Mouse (Mus musculus) spleen, embryonic (tissue): ENCODE results near the gene Smarcal1.

Source experiments
- CTCF ChIA-PET: fragments of 350-600 bp; sonication (Branson Sonifier 250); formaldehyde crosslinking; loops from one replicate; lab custom pipeline; 2022; lab: Charles Lee

Smarcal1 gene

DNA sequence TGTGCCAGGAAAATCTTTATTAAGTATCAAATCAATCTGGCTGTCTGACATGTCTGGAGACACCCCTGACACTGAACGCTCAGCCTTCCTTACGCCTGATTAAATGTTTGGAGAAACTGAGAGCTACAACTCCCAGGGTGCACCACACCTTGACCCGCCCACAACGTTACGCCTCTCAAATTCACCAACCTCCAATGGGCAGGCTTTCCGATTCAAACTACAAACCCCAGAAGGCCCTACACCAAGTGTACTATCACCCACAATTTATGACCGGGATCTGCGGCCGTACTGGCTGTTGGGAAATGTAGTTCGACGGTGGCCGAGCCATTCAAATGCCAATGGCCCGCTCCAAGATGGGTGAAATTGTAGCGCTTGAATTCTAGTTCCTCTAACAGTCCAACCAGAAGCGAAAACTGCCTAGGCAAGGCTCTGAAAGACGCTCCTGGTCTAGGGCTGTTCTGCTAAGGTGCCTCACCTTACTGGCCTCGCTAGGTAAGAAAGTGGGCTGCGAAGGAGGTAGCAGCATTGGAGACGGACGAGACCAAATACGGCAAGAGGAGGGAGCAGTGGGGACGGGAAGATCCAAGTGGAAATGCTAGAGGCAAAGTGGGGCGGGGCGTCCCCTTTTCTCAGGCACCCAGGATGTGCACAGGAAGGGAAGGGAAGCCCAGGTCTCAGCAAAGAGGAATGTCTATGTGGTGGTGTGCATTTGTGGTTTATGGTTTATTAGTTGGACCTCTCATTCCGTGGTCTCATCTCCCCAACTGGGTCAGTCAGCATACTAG, at the start of gene Smarcal1:
TSS of gene Smarcal1 (plus strand) at position 305 of the 785 bp plus-strand sequence.
- CTCF ChIA-PET, result no interaction called here

DNA sequence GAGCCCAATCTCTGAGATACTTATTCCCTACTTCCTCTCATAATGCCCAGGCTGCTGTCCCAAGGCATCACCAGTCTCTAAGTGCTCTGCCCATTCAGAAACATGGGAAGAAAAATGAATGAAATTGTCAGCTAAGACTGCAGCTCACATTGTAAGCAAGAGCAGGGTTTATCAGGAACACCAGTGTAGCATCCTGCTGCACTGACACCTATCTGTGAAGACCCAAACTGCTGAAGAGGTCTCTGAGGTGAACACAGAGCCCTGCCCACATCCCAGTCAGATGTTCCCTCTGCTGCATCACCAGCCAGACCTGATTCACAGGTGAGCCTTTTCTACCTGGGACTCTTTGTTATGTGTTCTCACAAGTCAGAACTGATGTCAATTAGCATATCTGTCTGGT, 49.6 kb upstream of the Smarcal1 start:
- CTCF ChIA-PET, result no interaction called here

DNA sequence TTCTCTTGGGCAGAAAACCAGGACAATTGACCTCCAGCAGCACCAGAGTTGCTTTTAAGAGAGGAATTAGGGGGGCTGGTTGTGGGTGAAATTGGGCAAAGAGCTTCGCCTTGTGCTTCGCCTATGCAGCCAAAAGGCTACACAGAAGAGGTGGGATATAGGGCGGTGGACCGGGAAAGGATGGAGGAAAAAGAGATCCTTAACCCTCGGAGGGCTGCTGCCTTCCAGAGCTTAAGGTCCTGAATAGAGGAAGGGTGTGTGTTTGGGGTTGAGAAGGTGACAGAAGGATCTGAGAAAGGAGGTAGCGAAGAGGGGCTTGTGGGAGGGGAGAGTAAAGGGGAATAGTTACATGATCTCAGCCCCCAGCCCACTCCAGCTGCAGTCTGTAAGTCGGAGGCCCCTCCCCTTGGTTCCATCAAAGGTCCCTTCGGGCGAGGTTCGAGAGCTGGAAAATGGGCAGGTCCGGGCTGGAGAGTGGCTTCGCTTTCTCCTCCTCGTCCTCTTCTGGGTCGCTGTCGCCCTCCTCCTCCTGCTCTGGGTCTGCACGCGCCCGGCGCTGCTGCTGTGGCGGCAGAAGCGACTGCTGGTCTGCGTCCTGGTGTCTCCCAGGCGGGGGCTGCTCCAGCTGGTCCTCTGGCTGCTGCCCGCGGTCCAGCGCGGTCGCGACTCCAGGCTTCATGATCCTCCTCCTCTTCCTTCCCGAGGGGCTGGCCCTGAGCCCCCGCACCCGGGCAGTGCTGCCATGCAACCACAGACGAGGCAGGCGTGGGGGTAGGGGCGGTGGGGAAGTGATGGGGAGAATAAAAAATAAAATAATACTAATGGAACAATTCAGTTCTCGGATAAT, 47.1 kb upstream of the Smarcal1 start:
- CTCF ChIA-PET, result no interaction called here

DNA sequence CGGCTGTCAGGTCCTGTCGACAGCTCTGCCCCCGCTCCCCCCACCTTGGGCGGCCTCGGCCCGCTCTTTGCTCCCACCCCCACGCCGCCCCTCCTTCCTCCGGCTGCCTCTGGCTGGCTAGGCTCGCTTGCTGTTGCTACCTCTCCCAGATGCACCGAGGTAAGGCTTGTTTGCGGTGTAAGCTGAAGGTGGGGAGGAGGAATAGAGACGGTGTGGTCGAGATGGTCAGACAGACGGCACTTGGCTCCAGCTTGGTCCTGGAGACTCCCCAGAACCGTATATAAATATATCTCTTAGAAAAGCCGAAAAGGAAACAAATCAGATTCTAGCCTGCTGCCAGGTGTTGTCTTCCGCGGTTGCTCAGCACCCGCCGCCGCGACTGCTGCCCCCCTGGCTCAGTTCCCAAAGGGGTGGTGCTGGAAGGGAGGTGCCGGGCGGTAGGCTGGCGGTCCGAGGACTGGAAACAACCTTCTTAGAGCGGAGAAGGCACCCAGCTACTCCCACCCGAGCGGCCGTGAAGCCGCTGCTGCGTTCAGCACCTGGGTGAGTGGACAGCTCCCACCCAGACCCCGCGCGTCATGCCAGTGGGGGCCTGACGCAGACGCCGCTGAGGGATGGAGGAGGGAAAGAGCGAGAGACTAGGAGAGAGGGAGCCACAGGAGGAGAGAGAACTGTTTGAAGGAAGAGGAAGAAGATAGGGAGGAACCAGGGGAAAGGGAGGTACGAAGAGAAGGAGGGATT, 46.3 kb upstream of the Smarcal1 start, which contains the start of gene March4:
TSS of gene March4 (minus strand) at position 320 of the 741 bp plus-strand sequence.
- CTCF ChIA-PET, result no interaction called here

DNA sequence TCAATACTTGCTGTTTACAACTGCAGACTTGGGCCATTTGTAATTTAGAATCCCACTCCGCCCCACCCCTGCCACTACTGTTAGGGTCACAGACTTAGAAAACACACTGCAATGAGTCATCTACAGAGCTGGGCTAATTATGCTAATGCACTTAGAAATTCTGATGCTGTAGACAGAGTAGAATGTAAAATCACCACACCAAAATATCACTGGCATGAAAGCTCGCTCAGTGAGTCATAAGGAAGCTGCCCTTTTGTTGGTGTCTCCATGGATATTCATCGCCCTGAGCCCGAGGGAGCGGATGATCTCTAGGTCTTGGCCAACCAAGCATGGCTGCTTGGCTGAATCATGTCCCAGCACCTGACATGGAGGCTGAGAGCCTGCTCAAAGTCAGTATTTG, 44.8 kb upstream of the Smarcal1 start:
- CTCF ChIA-PET, result no interaction called here

DNA sequence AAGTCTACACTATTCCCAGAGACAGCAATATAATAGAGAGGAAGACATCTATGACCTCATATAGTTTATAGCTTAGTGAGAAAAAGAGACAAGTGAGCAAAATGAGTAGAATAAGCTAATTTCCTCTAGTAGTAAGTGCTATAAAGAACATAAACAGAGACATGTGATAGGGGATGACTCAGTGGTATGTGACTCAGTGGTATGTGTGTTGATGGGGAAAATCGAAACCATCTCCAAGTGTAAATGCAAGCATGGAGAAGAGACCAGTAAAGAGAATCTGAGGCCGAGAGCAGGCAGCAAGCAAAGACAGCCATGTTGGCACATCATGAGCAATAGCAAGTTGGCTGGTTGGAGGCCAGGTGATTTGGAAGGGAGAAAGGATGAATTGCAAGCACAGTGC, 32.7 kb upstream of the Smarcal1 start:
- CTCF ChIA-PET, result interaction anchor here (0.7 kb wide), 1 partner anchor 1692 kb away, joined by 4 read pairs; no protein-coding TSS in a partner anchor

DNA sequence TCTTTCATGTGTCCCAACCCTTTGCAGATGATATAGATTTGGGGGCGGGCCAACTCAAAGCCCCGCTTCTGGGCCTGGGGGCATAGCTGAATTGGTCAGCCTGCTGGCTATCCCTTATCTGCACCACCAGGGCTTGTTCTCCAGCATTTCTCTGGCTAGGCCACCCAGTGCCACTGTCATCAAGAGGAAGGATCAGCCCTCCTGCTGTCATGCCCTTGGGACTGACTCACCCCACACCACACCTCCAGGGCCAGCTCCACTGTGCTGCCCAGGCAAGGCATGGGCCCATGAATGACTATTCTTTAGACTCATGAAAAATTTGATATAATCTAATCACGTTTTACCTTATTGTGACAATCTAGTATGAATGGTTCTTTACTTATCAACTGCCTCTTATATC, 26.6 kb upstream of the Smarcal1 start:
- CTCF ChIA-PET, result no interaction called here

DNA sequence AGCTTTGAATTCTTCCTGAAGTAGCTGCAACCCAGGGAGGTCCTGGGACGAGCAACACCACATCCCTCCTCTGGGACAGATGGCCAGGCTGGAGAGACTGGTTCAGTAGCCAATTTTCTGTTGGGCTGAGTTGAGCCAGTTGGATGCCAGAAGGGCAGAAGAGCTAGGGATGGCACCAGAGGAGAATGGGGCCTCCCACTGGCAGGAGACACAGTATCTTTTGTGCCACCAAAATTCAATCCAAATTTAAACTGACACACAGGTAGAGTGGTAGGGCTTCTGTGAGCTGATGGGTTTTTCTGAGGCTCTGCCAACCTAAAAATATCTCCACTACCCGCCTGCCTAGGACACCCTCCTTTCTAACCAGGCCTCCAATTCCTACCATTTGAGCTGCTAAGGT, 24.4 kb upstream of the Smarcal1 start:
- CTCF ChIA-PET, result no interaction called here

DNA sequence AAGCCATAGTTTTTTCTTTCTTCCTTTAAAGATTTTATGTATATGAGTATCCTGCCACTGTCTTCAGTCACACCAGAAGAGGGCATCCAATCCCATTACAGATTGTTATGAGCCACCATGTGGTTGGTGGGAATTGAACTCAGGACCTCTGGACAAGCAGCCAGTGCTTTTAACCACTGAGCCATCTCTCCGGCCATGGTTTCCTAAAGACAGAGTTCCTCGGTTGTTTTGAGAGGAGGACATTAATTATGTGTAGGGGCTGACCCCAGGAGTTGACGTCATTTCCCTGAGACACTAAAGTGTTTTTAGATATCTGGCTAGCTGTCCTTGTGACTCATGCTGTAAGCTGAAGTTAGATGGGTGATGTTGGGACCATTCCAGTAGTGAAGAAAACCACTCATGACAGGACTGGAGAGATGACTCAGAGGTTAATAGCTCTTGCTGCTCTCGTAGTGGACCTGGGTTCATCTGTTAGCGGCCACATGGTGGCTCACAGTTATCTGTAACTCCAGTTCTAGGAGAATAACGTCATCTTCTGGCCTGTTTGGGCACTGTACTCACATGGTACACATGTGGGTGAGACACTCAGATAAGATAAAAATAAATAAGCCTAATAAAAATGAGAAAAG, 18.6 kb upstream of the Smarcal1 start:
- CTCF ChIA-PET, result no interaction called here

DNA sequence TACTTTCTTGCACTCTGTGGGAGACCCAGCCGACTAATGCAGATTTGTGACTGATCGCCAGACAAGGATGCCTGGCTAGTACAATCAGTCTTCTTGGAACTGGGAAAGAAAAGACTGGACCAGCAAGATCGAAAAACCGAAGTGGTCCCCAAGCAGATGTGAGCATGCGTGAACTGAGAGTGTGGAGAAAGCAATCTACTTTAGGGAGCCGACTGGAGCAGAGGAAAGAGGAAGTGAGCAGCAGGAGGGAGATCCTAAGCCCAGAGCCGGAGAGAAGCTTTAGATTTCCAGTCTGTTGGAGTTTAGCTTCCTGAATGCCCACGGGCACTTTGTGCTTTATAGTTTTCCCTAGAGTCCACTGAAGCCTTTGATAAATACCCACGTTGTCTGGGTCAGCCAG, 16.0 kb upstream of the Smarcal1 start:
- CTCF ChIA-PET, result no interaction called here

DNA sequence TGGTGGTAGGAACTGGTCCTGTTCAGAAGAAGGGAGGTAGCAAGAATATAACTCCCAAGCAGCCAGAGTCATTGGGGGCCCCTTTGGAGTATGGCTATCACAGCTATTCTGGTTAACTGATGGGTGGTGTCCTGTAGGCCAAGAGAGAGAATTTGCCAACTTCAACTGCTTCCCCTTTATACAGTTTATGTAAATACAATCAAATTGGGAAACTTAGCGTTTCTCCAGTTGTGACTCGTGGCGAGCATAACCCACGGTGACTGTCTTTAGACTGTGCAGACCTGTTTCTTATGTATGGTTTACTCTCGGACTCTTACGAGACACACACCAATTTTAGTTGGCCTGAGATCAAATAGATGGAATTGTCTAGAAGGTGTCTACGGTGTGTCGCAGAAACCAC, 14.3 kb upstream of the Smarcal1 start:
- CTCF ChIA-PET, result no interaction called here

DNA sequence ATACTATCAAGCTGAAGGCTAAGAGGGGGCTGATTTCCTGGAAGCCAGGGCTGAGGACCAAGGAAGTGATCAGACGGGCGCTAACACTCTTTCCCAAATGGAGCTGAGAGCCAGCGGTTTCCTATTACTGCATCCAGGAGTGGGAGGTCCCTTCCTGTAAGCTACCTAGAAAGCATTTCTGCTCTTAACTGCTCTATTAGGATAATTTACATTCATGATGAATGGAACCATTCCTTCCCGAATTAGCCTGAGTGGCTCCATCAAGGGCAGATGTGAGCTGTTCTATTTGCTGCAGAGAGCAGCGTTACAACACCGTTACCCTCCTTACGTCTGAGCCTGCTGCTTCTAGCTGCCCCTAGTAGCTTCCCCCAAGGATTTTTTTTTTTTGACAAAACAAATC, 9.0 kb upstream of the Smarcal1 start:
- CTCF ChIA-PET, result interaction anchor here (0.6 kb wide), 1 partner anchor 25 kb away, joined by 26 read pairs; no protein-coding TSS in a partner anchor

DNA sequence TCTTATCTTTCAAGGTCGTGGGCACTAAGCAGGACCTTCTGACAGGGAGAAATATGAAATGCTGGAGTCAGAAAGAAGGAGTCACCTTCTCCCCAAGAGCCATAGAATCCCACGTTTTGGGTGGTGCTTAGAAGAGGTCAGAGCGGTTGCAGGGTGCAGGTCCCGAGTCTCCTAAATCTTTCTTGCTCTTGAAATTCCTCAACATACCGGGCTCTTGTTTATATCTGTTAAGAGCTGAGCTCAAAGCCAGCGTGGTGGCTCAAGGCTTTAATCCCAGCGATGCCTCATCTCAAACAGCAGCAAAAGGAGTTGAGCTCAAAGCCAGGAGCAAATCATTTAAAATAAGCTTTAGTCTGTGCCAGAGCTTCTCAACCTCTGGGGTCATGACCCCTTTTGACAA, 8.4 kb upstream of the Smarcal1 start:
- CTCF ChIA-PET, result no interaction called here

DNA sequence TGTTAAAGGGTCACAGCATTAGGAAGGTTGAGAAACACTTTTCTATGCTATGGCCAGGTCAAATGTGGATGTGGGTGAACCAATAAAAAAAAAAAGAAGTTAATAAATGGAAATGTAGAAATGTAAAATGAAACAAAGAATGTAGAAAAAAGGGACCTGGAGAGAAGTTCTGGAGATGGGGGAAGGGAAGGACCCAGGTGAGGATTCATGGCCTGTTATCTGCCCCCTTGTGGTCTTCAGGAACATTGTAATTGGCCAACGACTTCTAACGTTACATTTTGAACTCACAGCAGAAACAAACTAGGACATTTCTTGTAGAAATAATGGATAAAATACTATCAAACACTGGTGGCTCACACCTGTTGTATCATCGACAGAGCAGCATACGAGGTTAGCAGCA, 7.9 kb upstream of the Smarcal1 start:
- CTCF ChIA-PET, result no interaction called here

DNA sequence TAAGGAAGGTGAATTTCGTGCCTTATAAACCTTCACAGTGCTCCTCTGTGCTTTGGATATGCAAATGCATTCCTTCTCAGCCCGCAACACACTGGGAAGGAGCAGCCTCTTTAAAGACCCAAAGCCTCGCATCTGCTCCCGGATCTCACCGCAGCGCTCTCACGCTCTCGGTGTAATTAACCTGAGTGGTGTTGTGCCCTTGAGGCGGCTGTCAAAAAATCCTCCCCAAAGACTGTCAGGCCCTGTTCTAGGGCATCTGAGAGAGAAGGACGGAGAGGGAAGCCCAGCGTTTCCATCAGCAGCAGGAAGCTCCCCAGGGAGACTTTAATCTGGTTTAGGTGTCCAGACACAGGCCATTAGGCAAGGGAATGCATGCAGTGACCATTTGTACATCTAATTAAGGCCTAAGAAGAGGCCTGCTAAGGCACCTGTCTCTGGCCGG, 5.5 kb upstream of the Smarcal1 start:
- CTCF ChIA-PET, result interaction anchor here (0.6 kb wide), 1 partner anchor 409 kb away, joined by 4 read pairs; no protein-coding TSS in a partner anchor

DNA sequence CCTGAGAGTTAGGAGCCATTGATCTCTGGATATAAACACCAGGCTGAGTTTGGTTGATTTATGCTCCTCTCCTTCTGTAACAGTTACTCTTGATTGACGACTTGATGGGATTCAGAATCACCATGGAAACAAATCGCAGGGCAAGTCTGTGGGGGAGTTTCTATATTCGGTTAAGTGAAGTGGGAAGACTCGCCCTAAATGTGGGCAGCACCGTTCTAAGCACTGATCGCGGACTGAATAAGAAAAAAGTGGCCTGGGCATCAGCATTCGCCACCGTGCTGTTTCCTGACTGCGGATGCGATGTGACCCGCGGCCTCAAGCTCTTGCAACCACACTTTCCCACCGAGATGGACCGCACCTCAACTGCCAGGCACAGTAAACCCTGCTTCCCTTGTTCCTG, 4.7 kb upstream of the Smarcal1 start:
- CTCF ChIA-PET, result no interaction called here

DNA sequence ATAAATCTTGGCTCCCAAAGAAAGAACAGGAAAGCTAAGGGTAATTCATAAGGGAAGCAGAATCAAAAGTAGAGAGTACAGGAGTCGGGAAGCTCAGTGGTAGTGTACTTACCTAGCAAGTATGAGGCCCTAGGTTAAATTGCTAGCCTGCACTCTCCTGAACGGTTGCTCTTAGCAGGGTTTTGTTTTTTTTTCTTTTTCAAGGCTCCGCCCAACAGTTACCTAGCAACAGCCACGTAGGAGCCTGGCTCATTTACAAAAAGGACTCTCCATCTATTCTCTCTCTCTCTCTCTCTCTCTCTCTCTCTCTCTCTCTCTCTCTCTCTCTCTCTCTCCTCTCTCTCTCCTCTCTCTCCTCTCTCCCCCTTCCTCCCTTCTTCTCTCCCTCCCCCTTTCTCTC, 4.2 kb upstream of the Smarcal1 start:
- CTCF ChIA-PET, result no interaction called here

DNA sequence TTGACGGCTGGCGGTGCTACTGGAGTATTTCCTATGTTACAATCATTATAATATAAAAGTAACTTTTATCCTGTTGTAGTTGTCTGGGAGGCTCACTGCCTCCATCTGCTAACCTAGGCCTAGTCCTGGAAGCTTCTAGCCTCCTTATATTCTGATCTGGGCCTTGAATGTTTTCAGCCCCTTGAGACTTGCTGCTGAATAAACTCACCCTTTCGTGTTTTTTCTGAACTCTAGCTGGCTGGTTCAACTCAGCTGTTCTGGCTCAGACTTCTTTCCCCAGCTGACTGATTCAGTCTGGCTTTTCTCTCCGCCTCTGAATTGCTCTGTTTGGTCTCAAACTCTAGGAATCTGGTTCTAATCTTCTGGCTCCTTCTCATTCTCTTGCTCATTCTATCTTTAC, 855 bp downstream of the Smarcal1 start:
- CTCF ChIA-PET, result no interaction called here

DNA sequence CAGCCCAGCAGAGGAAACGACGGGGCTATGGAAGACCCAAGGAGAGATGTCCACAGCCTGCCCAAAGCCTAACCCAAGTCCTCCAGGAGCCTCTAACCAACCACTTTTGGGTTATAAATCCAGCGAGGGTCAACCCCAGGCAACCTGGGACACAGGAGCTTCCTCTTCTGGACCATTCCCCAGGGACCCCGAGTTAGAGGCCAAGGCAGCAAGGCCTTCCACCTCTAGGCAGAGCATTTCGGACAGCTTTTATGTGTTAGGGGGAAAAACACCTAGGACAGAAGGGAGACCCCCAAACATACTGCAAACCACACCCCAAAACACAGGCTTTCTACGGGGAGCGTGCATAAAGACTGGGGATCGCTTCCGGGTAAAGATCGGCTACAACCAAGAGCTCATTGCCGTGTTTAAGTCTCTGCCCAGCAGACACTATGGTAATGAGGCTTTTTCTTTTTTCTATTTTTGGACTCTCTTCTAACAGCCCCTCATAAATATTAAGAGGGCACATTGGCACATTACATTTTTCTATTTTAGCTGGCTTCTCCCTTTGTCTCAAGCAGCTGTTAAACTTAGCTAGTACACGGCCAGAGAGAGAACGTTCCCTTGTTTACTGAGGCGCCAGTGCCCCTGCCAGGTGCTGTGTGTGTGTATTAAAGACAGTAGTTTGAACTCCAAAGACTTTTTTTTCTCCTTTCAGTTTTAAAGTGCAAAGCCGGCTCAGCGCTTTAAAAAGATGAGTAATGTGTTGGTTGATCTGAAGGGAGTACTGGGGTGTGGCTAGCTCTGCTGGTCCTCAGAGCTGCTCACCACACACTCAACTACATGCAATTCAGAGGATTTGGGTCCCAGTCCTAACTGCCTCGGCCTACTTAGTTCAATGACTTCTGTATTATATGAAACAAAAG, 3.2 kb downstream of the Smarcal1 start:
- CTCF ChIA-PET, result no interaction called here

DNA sequence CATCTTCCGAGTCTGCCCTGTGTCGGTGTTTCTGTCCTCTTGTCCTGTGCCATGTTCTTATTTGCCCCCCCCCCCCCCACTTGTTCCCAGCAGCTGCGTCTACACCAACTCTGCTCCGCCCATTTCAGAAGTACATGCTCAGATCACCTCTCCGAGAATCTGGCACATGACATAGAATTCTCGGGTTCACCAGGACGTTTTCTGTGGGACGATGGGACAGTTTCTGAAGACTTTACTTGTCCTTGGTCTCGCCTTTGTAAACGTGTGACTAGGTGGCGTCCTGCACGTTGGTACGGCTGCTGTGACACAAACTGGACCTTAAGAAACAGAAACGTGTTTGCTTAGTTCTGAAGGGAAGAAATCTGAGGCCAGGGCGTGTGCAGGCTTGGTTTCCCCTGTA, 4.5 kb downstream of the Smarcal1 start:
- CTCF ChIA-PET, result no interaction called here
